Mouse (Mus musculus) urinary bladder, postnatal 36 days (tissue): ENCODE results near the gene Gm20388.
A peak's percentile ranks its signal among the peaks of the same experiment; 100 is the strongest.

Experiments used
- DNase-seq, 2 experiments: peaks; one replicate each; pipeline ENCODE4 v3.0.0; 2022; ENCODE audit warnings: low spot score in 2 of 2, mixed read lengths in 1 of 2

Gm20388 gene

DNA sequence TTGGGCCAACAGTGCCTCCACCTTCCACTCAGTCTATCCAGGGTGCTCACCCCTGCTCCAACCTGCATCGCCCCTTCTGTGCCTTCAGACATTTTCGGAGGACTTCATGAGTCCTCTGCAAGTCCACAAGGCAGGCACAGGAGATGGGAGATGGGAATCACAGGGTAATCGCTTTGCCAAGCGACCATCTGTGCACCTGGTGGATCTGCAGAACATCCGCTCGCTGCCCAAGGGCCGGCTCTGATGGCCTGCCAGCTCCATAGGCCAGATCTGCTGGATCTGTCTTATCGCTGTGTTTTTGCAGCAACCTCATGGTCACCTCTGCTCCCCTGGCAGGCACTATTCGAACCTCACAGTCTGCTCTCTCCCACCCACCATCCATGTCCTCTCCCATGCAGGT is 1433.8 kb downstream of the Gm20388 start:
- DNase-seq, result no peak

GRCm38 (mm10) chr8:121346175-121346574 is 1435.5 kb downstream of the Gm20388 start:
- no peak for DNase-seq

DNA sequence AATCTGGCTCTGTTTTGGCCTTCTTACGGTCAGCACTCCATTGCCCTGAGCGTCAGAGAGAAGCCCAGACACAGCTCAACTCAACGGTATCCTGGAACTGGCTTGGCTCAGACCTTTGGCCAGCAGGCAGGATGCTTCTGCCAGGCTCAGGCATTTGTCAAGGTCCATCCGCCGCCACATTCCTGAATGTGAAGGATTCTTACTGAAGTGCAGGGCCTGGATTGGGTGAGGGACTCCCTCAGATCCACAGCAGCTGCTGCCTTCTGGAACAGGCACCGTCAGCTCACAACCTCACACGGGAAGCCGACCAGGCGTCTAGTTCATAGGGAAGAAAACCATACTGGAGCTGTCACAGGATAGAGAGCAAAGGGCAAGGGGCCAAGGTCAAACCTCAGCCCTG is 1436.2 kb downstream of the Gm20388 start:
- DNase-seq, result no peak

DNA sequence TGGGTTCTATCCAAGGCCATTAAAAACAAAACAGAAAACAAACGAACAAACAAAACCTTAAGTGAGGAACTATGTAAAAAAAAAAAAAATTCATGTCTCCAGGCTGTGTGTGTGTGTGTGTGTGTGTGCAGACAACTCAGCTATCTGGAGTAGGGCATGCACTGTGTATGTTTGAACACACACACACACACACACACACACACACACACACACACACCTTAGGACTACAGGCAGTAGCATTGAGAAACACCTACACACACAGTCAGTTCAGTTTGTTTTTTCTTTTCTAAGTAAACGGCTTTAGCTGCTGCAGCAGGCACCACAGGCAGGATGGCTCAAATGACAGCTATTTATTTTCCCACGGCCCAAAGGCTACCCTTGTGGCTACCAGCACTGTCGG is 1438.4 kb downstream of the Gm20388 start:
- DNase-seq, result no peak

- DNase-seq, result no peak
Observed at GRCm38 (mm10) chr8:121350803-121351202, 1440.2 kb downstream of the Gm20388 start.

DNA sequence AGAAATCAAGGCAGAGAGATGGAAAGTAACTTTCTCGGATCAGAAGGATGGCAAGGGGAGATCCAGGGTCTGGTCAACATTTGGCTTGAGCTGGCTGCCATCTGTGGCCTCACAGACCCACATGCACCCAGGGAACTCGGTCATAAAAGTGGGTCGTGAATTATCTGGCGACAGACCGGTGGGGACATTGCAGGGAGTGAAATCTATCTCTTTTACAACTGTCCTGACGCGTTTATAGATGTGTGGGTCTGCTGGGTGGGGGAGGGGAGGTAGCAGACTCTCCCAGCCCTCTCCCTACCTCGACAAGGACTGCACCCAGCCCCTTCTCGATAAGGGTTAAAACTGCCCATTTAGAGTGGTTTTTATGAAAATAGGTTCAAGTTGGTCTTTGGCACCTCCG is 1444.2 kb downstream of the Gm20388 start:
- DNase-seq, result no peak

DNA sequence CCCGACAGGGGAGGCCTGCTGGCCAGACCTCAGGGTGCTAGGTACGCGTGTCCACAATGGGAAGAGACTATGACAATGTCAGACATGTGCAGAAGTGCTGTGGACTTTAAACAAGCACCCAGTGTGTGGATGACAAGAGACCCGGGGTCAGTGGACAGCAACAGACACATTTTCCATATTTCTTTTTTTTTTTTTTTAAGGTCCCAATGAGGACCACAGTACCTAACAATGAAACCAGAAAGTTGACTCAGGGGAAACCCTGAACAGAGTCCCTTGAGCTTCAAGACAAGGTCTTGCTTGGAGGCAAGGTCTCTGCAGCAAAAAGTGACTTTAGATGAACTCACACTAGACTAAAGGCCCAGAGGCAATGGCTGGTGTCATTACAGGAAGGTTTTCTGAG is 1446.8 kb downstream of the Gm20388 start:
- DNase-seq, result no peak

DNA sequence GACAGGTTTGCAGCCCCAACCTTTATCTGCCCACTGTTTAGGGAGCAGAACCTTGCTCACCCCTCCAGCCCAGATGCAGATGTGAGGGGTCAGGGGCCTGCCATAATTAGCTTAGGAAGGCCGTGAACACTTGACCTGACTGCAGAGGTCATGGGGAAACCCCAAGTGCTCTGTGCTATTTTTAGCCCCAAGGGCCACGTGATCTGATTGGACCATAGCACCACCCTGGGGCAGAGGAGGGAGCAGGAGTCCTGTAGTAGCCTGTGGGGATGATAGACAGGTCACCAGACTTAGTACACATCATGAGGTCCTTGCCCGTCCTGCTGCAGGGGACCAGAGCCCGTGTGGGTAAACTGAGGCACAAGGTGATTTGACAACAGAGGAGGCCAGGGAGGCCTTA is 1448.0 kb downstream of the Gm20388 start:
- no peak for DNase-seq

DNA sequence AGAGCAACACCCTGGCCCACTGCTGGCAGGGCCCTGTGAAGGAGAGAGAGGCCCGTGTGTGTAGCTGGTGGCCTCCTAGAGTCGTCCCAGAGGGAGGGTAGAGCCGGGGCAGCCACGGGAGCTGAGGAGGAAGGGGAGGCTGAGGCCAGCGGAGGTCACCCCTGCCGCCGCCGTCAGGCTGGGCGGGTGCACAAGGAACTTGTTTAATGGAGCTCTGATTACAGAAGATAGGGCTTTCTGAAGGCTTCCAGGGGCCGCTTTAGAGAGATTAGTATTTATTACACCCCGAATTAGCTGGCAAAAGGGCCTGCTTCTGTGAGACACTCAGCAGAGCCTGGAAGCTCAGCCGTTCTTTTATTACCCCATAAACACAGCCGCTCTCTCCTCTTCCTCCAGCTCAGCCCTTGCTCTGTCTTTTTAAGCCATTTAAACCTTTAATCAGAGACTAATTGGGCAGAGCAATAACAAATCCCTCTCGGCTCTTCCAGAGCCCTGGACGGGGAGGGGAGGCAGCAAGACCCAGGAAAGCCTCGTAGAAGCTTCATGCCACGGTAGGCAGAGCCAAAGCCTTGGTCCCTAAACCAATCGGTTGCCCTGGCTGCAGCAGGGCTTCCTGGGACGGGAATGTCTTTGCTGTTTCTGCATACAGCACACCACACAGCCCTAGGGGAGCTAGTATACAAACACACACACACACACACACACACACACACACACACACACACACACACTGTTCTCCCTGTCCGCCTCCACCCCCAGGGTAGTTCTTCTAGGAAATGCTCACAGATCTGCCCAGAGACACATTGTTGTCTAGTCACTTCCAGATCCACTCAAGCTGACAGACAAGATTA is 1448.7 kb downstream of the Gm20388 start:
- DNase-seq, result no peak

GRCm38 (mm10) chr8:121360001-121360400 is 1449.4 kb downstream of the Gm20388 start:
- DNase-seq, result no peak

- DNase-seq, result no peak
Observed at GRCm38 (mm10) chr8:121361166-121361565, 1450.5 kb downstream of the Gm20388 start.

- no peak for DNase-seq
Observed at GRCm38 (mm10) chr8:121364646-121365045, 1454.0 kb downstream of the Gm20388 start.

DNA sequence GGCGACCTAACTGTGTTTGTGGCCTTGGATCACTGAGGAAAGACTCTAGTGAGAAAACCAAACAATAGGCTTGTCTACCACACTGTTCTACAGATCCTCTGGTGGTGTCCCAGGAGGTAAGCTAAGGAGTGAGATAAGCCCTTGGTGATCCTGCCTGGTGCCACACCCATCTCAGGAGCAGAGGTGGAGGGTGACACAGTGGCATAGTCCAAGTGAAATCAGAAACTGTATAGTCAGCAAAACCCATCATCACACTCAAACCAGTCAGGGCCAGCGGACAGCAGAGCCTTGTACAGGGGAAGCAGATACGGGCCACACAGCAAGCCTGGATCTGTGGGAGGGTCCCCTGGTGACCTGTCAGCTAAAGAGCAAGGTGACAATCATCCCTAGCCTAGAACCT is 1454.5 kb downstream of the Gm20388 start:
- no peak for DNase-seq

GRCm38 (mm10) chr8:121366655-121367054 is 1456.0 kb downstream of the Gm20388 start:
- DNase-seq, result no peak

GRCm38 (mm10) chr8:121368799-121369198 is 1458.2 kb downstream of the Gm20388 start:
- DNase-seq, result no peak

DNA sequence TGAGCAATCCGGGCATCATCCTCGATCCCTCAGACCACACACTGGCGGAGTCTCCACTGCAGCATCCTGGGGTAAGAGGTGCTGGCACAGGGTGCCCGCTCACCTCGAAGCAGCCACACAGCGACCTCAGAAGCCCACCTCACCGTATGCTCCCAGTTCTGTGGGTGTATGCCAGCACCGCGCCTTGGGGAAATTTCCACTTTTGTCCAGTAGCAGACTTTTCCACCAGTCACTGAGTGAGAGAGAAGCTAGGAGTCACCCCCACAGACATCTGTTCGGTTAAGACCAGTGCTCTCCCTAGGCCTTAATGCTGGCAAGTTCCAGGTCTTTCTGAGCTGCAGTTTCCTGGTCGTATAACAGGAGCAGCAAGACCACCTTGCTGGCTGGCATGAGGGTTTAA is 1458.7 kb downstream of the Gm20388 start:
- DNase-seq, result no peak

- DNase-seq, result no peak
Observed at GRCm38 (mm10) chr8:121371287-121371686, 1460.6 kb downstream of the Gm20388 start.

DNA sequence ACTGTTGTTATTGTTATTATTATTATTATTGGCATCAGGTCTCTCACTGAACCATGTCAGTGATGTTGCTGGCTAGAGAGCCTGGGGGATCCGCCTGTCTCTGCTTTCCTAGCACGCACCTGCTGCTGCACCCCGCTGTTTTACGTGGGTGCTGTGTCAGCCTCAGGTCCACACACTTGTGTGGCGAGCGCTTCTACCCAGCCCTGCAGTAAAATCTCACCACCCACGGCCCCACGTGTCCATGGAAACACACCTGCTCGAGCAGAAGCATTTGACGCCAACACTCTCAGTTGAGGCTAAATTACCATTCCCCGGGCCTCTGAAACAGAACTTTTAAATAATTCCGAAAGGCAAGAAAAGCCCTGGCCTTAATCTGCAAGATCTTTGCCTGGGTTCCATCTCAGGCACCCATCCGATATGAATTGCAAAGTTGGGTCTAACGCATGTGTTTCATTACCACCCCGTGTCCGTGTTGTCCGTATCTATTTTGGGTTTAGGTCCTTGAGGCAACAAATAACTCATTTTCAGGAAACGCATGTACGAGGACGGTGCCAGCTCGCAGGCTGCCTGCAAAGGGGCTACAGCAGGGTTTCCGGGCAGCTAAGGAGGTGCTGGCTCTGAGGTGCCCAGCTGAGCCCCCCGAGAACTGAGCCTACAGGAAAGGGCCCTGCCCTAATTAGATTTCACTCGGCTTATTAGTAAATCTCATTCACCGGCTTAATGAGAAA is 1461.4 kb downstream of the Gm20388 start:
- no peak for DNase-seq

DNA sequence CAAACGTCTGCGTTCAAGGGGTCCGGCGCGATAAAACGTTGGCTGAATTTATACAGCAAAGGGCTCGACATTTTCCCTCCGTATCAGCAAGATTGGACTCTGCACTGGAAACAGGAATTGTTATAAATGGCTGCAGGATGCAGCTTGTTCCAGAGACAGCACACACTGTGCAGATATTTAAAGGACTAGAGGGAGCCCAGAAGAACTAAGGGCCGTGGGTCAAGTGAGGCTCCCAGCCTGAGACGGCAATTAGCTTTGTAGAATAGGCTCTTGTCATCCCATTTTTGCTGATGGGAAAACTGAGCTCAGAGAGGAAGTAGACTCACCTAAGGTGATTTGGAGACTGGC is 1462.0 kb downstream of the Gm20388 start:
- no peak for DNase-seq

DNA sequence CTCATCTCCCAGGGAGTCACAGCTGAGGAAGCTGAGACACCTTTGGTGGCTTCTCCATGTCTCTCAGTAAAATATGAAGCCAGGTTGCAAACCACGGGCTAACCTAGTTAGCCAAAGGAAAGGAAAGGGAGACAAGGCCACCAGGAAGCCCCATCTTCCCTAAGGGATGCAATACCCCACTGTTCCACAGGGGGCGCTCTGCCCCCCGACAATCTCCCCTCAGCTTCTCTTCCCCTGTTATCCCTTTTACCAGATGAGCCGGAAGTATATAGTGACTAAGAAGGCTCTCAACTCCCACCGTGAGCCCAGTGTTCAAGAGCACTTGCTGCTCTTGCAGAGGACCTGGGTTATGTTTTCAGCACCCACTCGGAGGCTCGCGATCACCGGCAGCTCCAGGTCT is 1463.6 kb downstream of the Gm20388 start:
- DNase-seq, result no peak

- no peak for DNase-seq
Observed at GRCm38 (mm10) chr8:121374777-121375176, 1464.1 kb downstream of the Gm20388 start.

GRCm38 (mm10) chr8:121376116-121376950 is 1465.7 kb downstream of the Gm20388 start:
- DNase-seq, result peak; percentile 28 to 67
